Mouse (Mus musculus) adrenal gland (tissue): ENCODE measurements at regions not wholly inside any gene's neighbourhood (a gene's known extent, or its start where the extent isn't known, plus 50 kb on each side); places are given as distances from the start of the nearest gene placed in this dataset.

Experiments used
- intact Hi-C: fragments of 180-260 bp; cut with DNase I; formaldehyde crosslinking; loops from one replicate; pipeline ENCODE4 v1.15.1; 2025

DNA sequence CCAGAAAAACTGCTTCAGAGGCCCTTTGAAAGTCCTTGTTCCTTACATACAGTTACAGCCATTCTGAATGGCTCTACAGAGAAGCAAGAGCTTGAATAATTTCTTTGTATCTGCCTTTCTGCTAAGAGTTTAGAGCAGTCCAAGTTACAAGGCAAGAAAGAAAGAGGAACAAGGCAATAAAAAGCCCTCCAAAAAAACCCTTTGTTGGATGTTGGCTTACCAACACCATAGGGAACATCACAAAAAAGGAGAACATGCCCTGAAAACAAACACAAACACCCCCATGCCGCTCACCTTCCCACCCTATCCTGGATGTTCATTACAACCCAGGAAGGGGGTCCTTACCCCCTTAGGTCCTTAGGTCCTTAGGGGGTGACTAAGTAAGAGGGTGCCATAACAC, 359.2 kb upstream of the Gcfc2 start:
- intact Hi-C loops = no loop called here

DNA sequence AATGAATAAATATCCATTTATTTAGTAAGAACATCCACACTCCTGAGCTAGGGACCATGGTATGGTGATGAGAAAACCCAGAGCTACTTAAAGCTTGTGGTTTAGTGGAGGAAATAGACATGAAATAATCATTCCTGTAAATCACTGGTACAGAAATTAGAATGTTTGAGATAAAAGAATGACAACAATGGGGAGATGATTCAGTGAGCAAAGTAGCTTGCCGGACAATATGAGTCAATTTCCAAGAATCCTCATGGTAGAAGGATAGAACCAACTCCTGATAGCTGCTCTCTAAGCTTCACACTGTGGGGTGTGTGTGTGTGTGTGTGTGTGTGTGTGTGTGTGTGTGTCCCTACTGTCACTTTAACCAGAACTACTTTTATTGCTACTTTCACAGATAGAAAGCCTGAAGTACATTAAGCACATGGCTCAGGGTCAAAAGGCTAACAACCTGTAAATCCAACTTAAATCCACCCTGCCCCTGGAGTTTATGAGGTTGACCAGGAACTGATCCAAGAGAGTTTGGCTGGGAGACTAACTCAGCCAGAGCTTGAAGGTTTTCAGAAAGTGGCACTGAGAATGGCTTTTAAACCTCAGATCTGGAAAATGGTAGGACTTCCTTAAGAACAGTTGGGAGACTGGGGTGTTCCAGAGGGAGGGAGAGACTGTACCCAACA, 336.9 kb upstream of the Gcfc2 start:
- intact Hi-C loops = no loop called here

DNA sequence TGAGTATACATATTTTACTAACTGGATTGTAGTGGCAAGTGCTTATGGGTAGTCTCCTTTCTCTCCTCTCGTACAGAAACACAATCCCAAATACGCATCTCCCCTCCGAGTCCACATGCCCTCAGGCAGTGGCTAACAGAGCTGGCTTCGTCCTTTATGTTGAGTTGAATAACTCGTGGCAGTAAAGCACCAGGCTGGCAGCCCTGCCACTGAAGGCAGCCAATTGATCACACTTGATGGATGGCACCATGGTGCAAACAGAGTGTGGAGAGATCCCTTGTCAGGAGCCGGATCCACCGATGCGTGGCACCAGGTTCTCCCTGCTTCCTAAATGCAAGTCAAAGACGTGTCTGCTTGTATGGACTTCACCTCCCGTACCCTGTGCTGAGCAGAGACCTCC, 333.7 kb upstream of the Gcfc2 start:
- intact Hi-C loops = no loop called here

DNA sequence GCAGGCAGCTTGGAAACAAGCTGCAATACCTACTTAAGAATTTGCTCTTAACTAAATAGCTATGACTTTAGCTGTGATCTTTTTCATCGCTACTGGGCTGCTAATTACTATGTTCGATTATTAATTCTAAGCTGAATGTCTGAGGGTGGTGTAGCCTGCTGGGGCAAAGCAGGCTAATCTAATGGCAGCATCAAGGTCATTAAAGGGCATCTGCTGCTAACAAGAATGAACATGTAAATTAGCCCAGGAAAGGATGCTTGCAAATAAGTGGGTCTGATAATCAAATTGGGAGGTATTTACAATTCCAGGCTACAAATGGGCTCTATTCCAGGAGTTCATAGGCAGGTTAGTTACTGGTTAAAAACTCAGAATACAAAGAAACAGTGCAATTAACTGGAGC, 327.5 kb upstream of the Gcfc2 start:
- intact Hi-C loops = no loop called here

DNA sequence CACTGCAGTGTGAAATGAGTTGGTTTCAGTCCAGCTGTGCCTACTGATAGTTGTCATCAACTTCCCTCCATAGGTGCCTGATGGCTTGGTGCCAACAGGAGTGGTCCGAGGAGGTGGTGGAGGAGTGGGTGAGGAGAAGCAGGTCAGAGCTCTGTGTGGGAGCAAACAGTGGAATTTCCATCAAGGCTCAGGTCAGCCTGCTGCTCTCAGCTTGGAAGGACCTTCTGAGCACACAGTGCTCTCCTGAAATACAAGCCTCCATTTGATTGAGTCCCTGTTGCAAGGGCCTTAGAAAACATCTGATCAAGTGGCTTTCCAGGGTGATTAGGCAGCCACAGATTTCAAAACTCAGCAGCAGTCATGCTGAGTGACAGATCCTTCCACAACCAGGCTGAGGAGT, 314.8 kb upstream of the Gcfc2 start:
- intact Hi-C loops = no loop called here

DNA sequence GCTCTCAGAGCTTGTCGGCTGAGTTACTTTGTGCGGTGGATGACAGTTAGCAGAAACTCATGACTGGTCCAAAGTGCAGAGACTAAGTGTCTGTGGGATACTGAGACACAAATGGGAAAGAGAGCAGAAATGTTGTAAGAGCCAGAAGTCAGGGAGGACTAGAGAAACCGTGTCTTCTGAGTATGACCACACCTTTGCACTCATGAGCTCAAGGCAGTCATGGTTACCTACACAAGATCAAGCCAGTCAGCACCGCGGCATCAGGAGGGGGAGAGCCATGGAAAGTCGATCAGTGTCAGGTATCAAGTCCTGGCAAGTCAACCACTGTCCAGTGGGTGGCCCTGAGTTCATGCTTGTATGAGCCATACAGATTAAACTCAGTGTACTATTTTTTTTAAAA, 311.5 kb upstream of the Gcfc2 start:
- intact Hi-C loops = no loop called here

DNA sequence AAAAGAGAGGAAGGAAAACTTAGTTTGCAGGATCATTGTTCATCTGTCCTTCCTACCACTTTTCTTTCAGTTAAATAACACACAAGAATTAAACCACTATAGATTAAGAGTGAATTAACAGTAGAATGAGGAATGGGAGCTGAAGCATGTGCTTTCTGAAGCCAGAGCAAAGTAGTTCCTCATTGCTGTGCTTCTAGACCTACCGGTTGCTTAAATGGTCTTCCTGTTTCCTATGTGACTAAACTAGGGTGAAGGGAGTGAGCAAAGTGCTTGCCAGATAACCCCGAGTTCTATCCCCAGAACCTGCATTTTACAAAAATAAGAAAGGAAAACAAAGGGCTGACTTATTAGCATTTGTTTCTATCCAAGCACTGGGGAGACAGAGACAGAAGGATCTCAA, 305.5 kb upstream of the Gcfc2 start:
- intact Hi-C loops = no loop called here

DNA sequence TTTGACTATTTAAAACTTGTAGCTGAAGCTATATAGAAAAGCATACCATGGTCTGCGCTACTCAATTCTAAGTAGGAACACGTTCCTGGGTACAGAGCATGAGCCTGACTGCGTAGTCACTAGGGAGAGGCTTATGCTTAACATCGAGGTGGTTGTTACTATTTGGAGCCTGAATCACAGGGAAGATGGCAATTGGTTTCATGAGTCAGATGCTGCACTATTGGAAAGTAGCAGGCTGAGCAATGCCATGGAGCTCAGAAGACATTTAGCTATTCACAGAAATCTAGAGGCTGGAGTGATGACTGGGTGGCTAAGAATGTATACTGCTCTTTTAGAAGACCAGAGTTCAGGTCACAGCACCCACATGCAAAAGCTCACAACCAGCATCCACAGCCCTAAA, 302.4 kb upstream of the Gcfc2 start:
- intact Hi-C loops = no loop called here

DNA sequence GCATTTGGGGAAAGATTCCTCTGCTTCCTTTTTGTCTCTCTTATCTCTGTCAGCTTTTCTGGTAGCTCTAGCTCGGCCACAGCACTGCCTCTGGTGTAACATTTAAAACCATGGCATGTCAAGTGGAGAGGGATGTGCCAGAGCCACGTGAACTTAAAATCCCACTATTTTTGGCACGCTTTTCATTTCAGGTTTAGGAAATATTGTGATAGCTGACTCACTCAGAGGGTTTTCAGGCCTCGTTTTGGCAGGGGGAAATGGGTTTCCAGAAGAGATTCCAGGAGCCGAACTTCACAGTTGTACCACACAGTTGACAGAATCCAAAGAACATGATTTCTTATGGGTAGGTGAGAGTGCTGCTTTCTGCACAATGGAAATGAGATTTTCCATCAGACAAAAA, 300.8 kb upstream of the Gcfc2 start:
- intact Hi-C loops = no loop called here

DNA sequence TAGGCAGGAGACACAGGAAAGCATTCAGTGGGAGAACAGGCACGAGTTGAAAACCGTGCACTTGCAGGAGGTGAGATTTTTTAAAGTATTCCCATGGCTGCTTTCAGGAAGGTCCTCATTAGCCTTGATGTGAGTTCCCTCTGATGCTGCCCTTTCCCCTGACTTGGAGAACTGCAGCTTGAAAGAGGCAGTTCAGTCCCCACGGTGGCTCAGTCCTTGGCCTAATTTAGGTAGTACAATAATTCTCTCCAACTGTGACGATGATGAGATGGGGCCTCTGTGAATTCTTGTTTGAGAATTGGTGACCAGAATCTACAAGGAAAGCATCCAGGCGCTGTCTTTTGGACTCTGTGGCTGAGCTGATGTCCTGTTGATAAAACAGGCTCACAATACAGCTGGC, 298.5 kb upstream of the Gcfc2 start:
- intact Hi-C loops = no loop called here

DNA sequence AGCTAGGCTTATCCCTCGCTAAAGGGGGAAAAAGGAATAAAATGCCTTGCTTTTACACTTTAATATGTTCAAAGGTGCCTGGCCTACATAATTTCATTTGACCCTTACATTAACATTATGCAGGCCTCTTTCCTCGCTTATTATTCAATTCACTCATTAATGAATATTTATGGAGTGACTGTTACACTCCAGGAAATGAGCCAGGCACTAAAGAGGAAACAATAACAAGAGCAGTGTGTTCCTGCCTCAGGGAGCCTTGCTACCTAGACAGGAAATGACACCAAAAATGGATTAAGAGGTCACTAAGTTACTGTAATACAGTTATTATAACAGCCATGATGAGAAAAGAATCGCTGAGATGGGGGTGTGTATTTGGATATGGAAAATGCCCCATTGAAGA, 289.9 kb upstream of the Gcfc2 start:
- intact Hi-C loops = no loop called here

DNA sequence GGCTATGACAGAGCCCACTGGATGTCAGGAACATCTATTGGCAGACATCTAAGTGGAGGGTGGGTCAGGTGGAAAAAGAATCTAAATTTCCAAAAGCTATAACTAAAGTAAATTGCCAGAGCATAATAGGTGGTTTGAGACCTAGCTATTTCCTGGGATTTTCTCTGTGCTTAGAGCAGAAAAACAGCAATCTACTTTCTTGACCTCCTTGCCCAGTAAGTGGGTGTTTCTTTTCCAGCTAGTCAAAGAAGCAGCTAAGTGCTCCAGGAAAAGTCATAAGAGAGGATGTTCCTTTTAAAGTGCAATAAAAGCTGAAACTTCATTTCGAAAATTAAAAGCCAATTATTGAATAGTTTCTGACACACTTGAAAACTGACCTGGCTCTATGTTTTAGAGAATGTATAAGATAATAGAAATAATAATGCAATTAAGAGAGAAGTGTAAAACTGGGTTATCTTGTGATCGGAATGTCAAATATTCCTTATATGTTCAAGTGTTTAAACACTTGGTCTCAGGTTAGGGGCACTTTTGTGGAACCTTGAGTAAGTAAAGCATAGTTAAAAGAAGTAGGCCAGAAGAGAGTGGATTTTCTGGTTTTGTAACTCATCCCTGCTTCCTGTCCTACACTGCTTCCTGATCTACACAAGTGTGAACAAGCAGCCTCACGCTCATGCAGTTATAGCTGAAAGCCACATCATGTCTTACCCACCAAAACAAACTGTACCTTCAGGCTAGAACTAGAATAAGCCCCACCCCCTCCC, 275.7 kb upstream of the Gcfc2 start:
- intact Hi-C loops = no loop called here

DNA sequence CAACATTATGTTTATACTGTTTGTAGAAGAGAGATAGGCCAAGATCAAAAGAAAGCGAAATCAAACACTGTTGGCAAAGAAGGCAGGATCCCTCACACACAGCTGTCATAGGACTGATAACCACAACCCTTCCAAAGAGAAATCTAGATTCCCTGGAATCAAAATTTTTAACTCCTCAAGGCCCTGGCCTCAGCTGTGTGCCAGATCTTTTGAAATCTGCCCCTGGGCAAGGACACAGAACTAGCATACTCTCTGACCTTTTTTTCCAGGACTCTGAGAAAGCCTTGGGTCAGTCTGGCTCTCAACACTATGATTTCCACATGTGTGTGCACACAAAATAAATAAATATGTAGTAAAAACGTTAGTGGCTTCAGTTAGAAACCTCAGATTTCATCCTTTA, 271.6 kb upstream of the Gcfc2 start:
- intact Hi-C loops = loop anchor here (10.0 kb wide), 1 partner anchor 113 kb away; no protein-coding TSS in a partner anchor

DNA sequence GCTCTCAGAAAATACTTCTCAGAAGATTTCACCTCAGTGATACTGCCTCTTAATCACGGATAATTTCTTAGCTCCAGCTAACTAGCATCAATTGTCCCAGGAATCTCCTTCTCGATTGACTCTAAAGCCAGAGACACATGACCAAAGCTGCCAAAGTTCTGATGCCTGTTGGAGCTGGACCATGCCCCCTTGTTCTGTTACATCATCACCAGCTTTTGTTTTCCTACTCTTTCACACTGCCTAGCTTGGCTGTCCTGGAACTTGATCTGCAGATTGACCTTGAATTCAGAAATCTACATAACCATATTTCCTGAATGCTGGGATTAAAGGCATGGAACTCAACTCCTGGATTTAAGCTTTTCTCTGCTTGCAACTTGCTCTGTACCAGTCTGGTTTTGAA, 268.3 kb upstream of the Gcfc2 start:
- intact Hi-C loops = loop anchor here (10.0 kb wide), 1 partner anchor 110 kb away; no protein-coding TSS in a partner anchor

DNA sequence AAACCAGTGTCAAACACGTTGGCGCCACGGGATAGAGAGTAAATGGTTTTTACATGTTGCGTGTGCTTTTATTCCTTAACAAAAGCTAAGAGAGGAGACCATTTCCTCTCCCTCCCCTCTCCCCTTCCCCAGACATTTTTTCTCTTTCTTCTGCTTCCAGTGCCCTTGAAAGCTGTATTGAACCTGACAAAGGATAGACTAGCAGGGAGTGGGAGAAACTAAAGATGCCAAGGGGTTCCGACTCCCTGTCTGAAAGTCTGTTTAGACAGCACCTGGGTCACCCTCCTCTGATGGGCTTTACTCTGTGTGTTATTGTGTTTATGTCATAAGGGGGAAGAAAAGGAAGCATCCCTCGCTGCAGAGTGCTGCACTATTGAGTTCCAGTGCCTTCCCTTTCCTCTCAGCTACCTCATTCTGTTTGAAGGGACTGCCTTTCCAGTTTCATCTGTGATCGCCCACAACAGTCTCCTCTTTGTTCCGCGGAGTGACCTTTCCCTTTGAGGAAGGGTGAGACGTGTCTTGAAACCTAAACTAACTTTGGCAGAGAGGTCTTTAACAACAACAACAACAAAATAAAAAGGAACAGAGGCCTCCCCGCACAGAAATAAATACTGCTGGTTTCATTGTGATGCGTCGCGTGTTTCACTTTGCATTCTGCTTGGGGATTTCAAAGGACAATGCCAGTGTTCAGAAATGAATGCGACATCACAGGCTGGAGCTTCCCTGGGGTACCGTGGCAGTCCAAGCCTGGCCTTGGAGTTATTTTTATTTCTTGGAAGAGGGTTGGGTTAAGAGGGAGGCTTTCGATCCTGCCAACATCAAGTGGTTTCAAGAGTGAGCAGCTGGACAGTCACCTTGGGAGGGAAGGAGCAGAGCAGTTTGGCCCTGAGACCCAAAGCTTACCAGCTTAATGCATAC, 262.7 kb upstream of the Gcfc2 start:
- intact Hi-C loops = no loop called here

DNA sequence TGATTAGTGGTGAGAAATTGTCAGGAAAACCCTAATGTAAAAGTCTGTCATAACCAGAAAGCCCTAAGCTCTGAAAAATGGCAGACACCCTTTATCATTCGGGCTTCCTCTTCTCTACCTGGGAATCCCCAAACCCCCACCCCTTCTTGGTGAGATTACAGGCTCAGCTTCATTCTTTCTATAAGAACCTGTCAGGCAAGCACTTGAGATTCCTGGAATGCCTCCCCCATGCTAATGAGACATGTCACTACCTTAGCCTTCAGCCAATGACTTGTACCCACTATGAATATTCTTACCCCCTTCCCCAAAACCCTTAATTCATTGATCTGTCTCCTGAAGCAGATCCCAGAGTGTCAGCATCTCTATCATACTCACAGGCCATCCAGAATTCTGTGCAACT, 254.5 kb upstream of the Gcfc2 start:
- intact Hi-C loops = no loop called here

DNA sequence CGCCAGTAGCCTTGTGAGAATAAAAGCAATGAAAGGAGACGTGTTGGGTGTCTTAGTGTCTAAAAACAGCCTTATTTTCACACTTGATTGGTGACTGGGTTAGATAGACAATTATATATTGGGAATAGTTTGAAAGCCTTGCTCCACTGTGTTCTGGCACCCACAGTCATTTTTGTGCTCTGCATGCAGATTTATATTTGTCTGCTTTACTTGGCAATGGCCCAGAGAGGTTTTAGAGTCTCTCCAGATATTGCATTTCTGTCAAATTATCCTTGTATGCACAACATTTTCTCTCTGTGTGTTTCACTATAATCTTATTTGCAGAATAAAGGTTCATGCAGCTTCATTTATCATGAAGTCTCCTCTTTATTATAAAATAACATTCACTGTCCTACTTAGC, 250.2 kb upstream of the Gcfc2 start:
- intact Hi-C loops = no loop called here

DNA sequence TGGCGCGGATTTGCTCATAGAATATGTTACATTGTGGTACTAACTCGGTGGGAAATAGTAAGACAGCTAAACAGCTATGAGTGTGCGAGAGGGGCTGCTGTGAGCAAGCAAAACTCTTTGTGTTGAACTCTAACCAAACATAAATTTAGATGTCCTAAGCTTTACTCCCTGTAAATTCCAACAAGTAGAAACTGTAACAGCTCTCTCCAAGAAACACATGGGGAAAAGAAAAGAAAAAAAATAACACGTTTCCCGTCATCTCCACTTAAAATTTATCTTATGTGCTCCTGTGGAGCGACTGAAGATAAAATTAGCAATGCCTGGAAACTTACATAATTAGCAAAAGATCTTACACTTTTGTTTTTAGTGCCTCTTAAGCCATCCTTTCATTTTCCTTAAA, 226.2 kb upstream of the Gcfc2 start:
- intact Hi-C loops = no loop called here

DNA sequence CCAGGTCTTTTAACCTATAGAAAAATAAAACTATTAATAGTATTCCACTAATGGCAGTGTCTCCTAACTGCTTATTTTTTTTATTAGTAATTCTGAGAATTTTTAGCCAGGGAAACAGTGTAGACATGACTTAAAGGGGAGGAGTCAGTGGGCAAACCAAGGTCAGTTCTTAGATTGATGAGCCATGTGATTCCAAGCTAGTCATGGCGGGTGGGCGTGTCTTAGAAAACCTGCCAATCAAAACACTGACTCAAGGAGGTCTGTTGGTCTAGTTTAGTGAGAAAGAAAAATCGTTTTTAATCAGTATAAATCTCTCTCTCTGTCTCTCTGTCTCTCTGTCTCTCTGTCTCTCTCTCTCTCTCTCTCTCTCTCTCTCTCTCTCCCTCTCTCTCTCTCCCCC, 225.3 kb upstream of the Gcfc2 start:
- intact Hi-C loops = no loop called here

DNA sequence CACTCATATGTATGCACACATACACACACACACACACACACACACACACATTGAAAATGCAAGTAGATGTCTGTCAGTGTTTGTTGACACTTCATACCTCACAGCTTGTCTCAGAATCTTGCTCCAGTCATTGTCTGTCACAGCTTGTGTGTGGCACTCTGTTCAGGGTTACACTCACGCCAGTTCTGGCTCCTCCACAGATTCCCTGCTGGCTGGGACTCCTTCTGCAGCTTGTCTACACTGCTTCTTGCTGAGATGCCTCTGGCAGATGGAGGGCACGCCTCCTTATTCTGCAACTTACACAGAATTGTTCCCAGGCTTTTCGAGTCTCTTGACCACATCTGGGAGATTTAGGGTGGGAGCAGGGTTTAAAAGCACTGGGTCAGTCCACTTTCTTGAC, 208.6 kb upstream of the Gcfc2 start:
- intact Hi-C loops = no loop called here

DNA sequence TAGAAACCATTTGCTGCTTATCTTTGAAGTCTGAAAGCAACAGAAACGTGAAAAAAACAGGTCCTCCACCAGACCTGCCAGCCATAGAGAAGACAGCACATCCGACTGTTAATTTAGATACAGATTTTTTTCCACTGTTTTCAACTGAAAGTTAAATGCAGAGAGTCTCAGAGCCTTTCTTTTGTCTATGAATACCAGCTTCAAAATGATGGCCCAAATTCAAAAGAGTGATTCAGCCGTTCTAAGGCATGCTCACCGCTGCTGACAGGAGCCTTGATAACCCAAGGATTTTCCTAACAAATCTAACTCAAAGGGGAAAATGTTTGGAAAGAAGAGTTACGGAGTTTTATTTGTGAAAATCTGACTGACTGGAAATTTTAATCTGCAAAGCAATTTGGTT, 207.1 kb upstream of the Gcfc2 start:
- intact Hi-C loops = no loop called here
